Mouse (Mus musculus) inflammation-experienced regulatory T-cells, adult 6 months (primary cell): ENCODE data around the gene Fsip1. TPM values are rescaled to one million over a fixed set of nuclear protein-coding genes. Genes with fewer than 3 reads are reported as not detected.

Experiments
- ATAC-seq: one replicate; pipeline ENCODE4 v1.8.0; 2017
- polyA plus RNA-seq, 3 experiments: library from polyadenylated mRNA; unstranded; fragments of 100-300 nt; shearing (Covaris generic); gene quantifications; one replicate each; pipeline ENCODE4 v1.2.1; 2017

Gene Fsip1
- polyA plus RNA-seq, 3 experiments from 2014 or later, result not detected

- no peak for ATAC-seq
Measured at GRCm38 (mm10) chr2:118087044-118087726, 169.6 kb downstream of the Fsip1 start.

- no peak for ATAC-seq
Measured at GRCm38 (mm10) chr2:118085647-118086046, 171.1 kb downstream of the Fsip1 start.

- no peak for ATAC-seq
Measured at GRCm38 (mm10) chr2:118084693-118085092, 172.1 kb downstream of the Fsip1 start.

DNA sequence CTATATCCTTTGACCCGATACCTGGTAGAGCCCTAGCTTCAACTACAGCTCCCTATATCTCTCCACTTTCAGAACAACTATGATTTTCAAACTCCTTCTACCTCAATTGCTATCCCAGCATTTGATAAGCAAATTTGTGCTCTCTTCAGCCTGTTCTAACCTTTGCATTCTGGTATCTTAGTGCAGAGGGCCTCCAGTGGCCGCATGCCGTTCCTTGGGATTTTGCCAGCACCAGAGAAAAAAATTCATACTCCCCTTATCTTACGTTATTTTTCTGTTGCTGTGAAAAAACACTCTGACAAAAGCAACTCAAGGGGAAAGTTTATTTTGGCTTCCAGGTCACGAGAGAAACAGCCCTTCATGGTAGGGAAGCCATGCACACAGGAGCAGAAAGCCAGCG, 173.1 kb downstream of the Fsip1 start:
- ATAC-seq, result no peak

DNA sequence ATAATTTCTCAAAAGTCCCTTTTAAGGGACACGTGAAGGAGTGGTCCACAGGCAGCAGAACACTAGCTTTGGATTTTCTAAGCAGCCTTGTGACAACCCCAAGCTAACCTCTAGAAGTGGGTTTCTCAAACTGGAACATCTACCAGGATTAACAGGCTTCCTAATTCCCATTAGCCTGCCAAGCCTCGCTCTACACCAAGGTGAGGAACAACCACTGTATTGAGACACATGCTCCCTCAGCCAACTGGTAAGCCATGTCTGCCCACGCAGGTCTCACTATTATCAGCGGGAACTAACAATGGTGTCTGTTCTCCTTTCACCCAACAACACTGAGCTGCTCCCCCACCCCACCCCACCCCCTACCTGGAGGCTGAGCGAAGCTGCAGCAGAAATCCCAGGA, 175.2 kb downstream of the Fsip1 start:
- no peak for ATAC-seq

Other genes starting within 250 kb of the Fsip1 start
- under 1 TPM in 2 of 3 experiments, not detected in 1; 0.16 to 0.28 TPM for gene Thbs1, start 145.1 kb downstream of the Fsip1 start, polyA plus RNA-seq
- under 1 TPM in 1 of 3 experiments, not detected in 2; 0.11 TPM for gene Gpr176, start 116.5 kb upstream of the Fsip1 start, polyA plus RNA-seq
- 1 to 10 TPM; 2.9 to 4.8 (median 3.6) TPM for gene Eif2ak4, start 131.7 kb upstream of the Fsip1 start, polyA plus RNA-seq
- 100 to 1,000 TPM; 288 to 331 (median 298) TPM for gene Srp14, start 222.7 kb upstream of the Fsip1 start, polyA plus RNA-seq